Comparison of ENCODE assay signal across 8 mouse cellular contexts in the genomic region with DNA sequence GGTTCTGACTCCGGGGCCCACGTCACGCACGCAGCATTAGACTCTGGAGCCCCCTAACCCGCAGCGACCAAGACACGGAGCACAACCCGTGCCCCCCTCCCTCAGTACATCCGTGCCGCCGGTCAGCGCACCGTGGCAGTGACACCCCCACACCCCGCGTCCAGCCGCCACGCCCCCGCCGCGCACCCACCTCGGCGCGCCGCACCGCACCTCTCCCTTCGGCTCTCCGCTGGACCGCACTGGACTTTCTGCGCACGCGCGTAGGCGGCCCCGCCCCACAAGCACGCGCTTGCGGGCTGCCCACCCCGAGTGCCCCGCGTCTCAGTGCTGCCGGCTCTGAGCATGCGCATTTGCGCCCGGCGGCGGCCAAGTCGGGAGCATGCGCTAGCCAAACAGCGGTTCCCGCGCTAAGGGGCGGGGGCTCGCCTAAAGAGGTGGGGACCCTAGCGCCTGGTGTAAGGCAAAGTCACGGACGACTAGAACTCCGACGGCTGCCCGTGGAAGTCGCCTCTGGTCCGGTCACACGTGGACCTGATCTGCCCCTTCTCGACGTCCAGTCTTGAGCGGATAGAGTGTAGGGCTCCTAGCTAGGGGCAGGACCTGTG. TPM values are rescaled to one million over a fixed set of nuclear protein-coding genes. Genes with fewer than 3 reads are reported as not detected.
DNase-seq lines count a peak whose midpoint lies in the region; ATAC-seq lines count a peak whose summit lies in the region.

A gene (minus strand): TSS at position 279 of the 605 bp plus-strand sequence.

- WGBS in embryonic facial prominence, embryonic 11.5 days: under 1% methylated on average over 62 of the region's 65 CpGs
- under 1% methylated on average over 62 of the region's 65 CpGs for WGBS in midbrain, embryonic 11.5 days

- H3K4me3 ChIP-seq in embryonic facial prominence, embryonic 11.5 days (ENCODE audit: low read depth, low read length): peak within 1 kb of the TSS; percentile 73
- peak within 1 kb of the TSS; percentile 62 for H3K4me3 ChIP-seq in midbrain, embryonic 11.5 days (ENCODE audit: low read depth, low read length)

- intact Hi-C loops in left cerebral cortex, postnatal 4 days (cut with DNase I): no loop called here

- peak within 1 kb of the TSS; percentile 96 for H3K4me2 ChIP-seq in embryonic facial prominence, embryonic 11.5 days (ENCODE audit: low read depth, low read length)
- H3K4me2 ChIP-seq in midbrain, embryonic 11.5 days: peak within 1 kb of the TSS; percentile 94

- peak; percentile 30 for ATAC-seq in embryonic facial prominence, embryonic 11.5 days (replicated peaks; ENCODE audit: insufficient number of reproducible peaks, low FRiP score, low TSS enrichment, low read depth)
- peak; percentile 59 for ATAC-seq in granulocyte monocyte progenitor cell, adult 5-6 weeks (replicated peaks; ENCODE audit: poor library complexity, severe bottlenecking)
- peak; percentile 75 for ATAC-seq in midbrain, embryonic 11.5 days (ENCODE audit: low FRiP score)

- no peaks in the 10 kb centered on the region for H3K36me3 ChIP-seq in embryonic facial prominence, embryonic 11.5 days (replicated peaks; ENCODE audit: control insufficient read depth, insufficient read depth, low read depth, low read length)
- H3K36me3 ChIP-seq in midbrain, embryonic 11.5 days (ENCODE audit: control insufficient read depth, insufficient read depth, low read length): no peaks in the 10 kb centered on the region

- H3K27ac ChIP-seq in embryonic facial prominence, embryonic 11.5 days (replicated peaks; ENCODE audit: low read depth, low read length): 0 out of 2 replicates have a peak within 1 kb of the TSS, but pooled peaks have one; percentile 28
- peak within 1 kb of the TSS; percentile 54; the same call in 1 of the 2 replicates for H3K27ac ChIP-seq in midbrain, embryonic 11.5 days (ENCODE audit: low read depth, low read length)

- no peaks in the 10 kb centered on the region for H3K9me3 ChIP-seq in embryonic facial prominence, embryonic 11.5 days (replicated peaks; ENCODE audit: control insufficient read depth, low read length)
- H3K9me3 ChIP-seq in midbrain, embryonic 11.5 days (ENCODE audit: control insufficient read depth, low read length): no peaks in the 10 kb centered on the region

- DNase-seq in 3134 (ENCODE audit: extremely low read depth, insufficient read length, low spot score): peak; percentile 86
- peak; percentile 96 for DNase-seq in adrenal gland, postnatal 25 days
- peak; percentile 96 for DNase-seq in embryonic facial prominence, embryonic 11.5 days (ENCODE audit: low spot score)
- DNase-seq in kidney, adult 11 months: peak; percentile 88
- peak; percentile 97 for DNase-seq in left cerebral cortex, postnatal 4 days
- DNase-seq in midbrain, embryonic 11.5 days (ENCODE audit: low spot score, missing footprints): peak; percentile 100
- peak; percentile 93 for DNase-seq in skeletal muscle tissue, adult 2 months (ENCODE audit: low read depth, low spot score)

- peak within 1 kb of the TSS; percentile 81 for H3K9ac ChIP-seq in embryonic facial prominence, embryonic 11.5 days (replicated peaks; ENCODE audit: low read length)
- peak within 1 kb of the TSS; percentile 78 for H3K9ac ChIP-seq in midbrain, embryonic 11.5 days (ENCODE audit: low read length)

- peaks cover 28% of the 10 kb centered on the region for H3K4me1 ChIP-seq in embryonic facial prominence, embryonic 11.5 days (ENCODE audit: control insufficient read depth, insufficient read depth, low read length)
- peaks cover 53% of the 10 kb centered on the region for H3K4me1 ChIP-seq in midbrain, embryonic 11.5 days (ENCODE audit: control insufficient read depth, insufficient read depth, low read length)

- no peaks in the 10 kb centered on the region; the same call in 1 of the 2 replicates for H3K27me3 ChIP-seq in embryonic facial prominence, embryonic 11.5 days (ENCODE audit: control insufficient read depth, insufficient read depth, low read length)
- peaks cover 26% of the 10 kb centered on the region for H3K27me3 ChIP-seq in midbrain, embryonic 11.5 days (ENCODE audit: control insufficient read depth, insufficient read depth, low read length)

RNA-seq across cellular contexts. Expression of the gene that starts here (rescaled TPM):
- 13.8 and 22.4 TPM in 2 replicates for total RNA-seq in adrenal gland, postnatal 25 days (2021)
- 3.7 and 5.4 TPM in 2 replicates for polyA plus RNA-seq in embryonic facial prominence, embryonic 11.5 days (2014; fragmentation: Nextera tagmentation; extraction: Ambion mirVana)
- total RNA-seq in granulocyte monocyte progenitor cell, adult 5-6 weeks (2014; fragmentation: Nextera tagmentation): 12.4 and 27.9 TPM in 2 replicates
- total RNA-seq in granulocyte monocyte progenitor cell, adult 5-6 weeks (2017): 4.8 and 6.4 TPM in 2 replicates
- 10 to 100 TPM; 82.8 to 91.5 TPM for total RNA-seq in left cerebral cortex, postnatal 4 days (2021)
- polyA plus RNA-seq in midbrain, embryonic 11.5 days (2014; fragmentation: Nextera tagmentation; extraction: Ambion mirVana): 6.5 and 7.3 TPM in 2 replicates

Comparison
In these comparisons a context has a peak if more than half of its experiments do, and no peak if none do; other contexts are left out.
1. Peak in every context shown above with its lines: DNase-seq, ATAC-seq, H3K4me3 ChIP-seq and H3K27ac ChIP-seq.